Mouse (Mus musculus): ENCODE results near the gene Casp9. TPM values are rescaled to one million over a fixed set of nuclear protein-coding genes. Genes with fewer than 3 reads are reported as not detected.

Gene Casp9
- polyA plus RNA-seq, 1 experiment from 2014 or later = 18.6 TPM

DNA sequence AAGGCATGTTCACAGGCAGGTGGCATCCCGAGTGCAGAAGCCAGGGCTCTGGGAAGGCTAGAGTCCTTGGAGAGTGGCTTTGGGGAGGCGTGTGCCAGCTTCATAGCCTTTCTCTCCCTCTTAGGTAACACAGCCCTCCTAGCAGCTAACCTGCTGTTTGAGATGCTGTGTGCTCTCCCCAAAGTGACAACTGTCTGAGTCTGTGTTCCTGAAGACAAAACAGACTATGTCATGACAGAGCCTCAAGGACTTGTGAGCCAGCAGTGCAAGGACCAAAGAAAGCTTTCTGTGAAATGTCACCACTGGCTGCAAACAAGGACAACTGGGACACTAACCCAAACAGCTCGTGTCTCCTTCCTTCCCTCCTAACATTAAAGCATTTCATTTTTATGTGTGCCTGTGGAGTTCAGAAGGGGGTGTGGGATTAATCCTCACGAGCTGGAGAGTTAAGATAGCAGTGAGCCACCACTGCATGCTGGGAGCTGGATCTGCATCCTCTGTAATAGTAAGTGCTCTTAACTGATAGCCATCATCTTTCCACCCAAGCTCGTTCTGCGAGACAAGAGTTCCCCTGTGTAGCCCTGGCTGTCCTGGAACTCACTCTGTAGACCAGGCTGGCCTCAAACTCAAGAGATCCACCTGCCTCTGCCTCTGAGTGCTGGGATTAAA, 34.4 kb upstream of the Casp9 start:
- no peaks in the 10 kb centered on the region for H3K4me1 ChIP-seq (ENCODE audit: control insufficient read depth, insufficient read depth, low read length)
- no peak for DNase-seq (ENCODE audit: low spot score, missing footprints)
- no peak overlapping the region for H3K4me3 ChIP-seq (ENCODE audit: low read depth, low read length)
- H3K27ac ChIP-seq (ENCODE audit: low read depth, low read length) = no peak overlapping the region
- ATAC-seq (ENCODE audit: low FRiP score) = no peak
- H3K9ac ChIP-seq (ENCODE audit: low read length) = no peak overlapping the region
- no peaks in the 10 kb centered on the region for H3K9me3 ChIP-seq (ENCODE audit: control insufficient read depth, low read length)
- WGBS = 77% methylated on average over 6 of the region's 6 CpGs
- no peak overlapping the region for H3K4me2 ChIP-seq
- peaks cover 7% of the 10 kb centered on the region for H3K36me3 ChIP-seq (ENCODE audit: control insufficient read depth, insufficient read depth, low read length)
- H3K27me3 ChIP-seq (ENCODE audit: control insufficient read depth, insufficient read depth, low read length) = no peaks in the 10 kb centered on the region

DNA sequence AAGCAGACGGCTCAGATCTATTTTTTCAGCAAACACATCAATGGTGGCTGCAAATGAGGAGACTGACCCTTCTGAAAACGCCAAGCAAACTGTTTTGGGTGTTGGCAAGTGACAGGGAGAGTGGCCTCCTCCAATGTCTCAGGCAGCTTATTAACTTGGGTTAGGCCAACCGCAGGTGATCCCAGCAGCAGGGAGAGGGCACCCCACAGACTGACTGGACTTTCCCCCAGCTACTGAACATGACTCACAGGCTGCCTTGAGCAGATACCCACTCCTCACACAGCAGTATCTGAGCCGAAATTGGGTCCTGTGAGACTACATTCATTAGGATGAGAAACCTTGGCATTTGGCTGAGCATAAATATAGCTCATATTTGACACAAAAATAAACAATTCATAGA, 32.5 kb upstream of the Casp9 start:
- no peak overlapping the region for H3K27ac ChIP-seq (ENCODE audit: low read depth, low read length)

DNA sequence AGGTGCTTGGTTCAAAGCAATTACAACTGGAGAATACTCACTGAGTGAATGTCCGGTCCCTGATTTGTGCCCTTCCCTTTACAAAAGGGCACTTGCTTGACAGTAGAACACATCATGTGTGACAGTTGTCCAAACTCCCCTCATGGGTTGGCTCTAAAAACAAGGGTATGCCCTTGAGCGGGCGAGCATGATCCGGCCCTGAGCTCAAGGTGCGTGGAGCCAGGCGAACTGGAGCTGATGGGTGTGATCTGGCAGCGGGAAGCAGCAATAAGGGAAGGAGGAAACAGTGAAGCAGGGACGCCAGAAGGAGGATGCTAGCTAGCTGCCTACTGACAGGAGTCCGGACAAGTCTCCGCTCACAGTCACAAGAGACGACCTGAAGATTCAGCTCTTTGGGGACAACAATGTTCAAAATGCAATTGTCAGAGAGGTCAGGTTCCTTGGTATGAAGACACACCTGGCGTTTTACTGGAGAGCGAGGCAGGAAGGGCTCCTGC, 31.3 kb upstream of the Casp9 start:
- H3K9ac ChIP-seq (ENCODE audit: low read length) = no peak overlapping the region
- H3K27ac ChIP-seq (ENCODE audit: low read depth, low read length) = no peak overlapping the region
- no peak overlapping the region for H3K4me3 ChIP-seq (ENCODE audit: low read depth, low read length)
- no peaks in the 10 kb centered on the region for H3K4me1 ChIP-seq (ENCODE audit: control insufficient read depth, insufficient read depth, low read length)
- no peak overlapping the region for H3K4me2 ChIP-seq
- DNase-seq (ENCODE audit: low spot score, missing footprints) (no peak), ATAC-seq (ENCODE audit: low FRiP score) (no peak)
- no peaks in the 10 kb centered on the region for H3K27me3 ChIP-seq (ENCODE audit: control insufficient read depth, insufficient read depth, low read length)
- H3K9me3 ChIP-seq (ENCODE audit: control insufficient read depth, low read length) = no peaks in the 10 kb centered on the region
- 93% methylated on average over 13 of the region's 13 CpGs for WGBS
- peaks cover 8% of the 10 kb centered on the region for H3K36me3 ChIP-seq (ENCODE audit: control insufficient read depth, insufficient read depth, low read length)

More for the DNA sequence above, 32.5 kb upstream of the Casp9 start:
- 88% methylated on average over 4 of the region's 4 CpGs for WGBS
- H3K4me1 ChIP-seq (ENCODE audit: control insufficient read depth, insufficient read depth, low read length) = no peaks in the 10 kb centered on the region
- H3K9me3 ChIP-seq (ENCODE audit: control insufficient read depth, low read length) = no peaks in the 10 kb centered on the region
- H3K9ac ChIP-seq (ENCODE audit: low read length) = no peak overlapping the region
- H3K36me3 ChIP-seq (ENCODE audit: control insufficient read depth, insufficient read depth, low read length) = peaks cover 7% of the 10 kb centered on the region
- no peaks in the 10 kb centered on the region for H3K27me3 ChIP-seq (ENCODE audit: control insufficient read depth, insufficient read depth, low read length)
- DNase-seq (ENCODE audit: low spot score, missing footprints) = no peak
- ATAC-seq (ENCODE audit: low FRiP score) = no peak
- H3K4me2 ChIP-seq = no peak overlapping the region
- no peak overlapping the region for H3K4me3 ChIP-seq (ENCODE audit: low read depth, low read length)

DNA sequence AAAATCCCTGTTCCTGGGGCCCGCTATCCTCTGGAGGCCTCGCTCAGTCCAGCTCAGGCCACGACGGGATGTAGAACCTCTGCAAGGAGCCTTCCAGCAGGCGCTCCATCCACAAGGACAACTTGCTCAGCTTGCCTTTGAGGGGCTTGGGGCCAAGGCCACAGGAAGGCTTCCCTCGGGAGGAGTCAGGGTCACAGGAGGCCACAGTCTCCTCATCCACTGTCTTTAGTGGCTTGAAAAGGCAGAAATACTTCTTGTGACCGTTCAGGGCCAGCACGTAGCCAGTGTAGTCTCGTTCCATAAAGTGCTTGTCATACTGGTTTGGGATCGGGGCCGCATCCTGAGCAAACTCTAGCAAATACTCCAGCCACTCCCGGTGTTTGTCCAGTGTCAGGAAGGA, 29.9 kb upstream of the Casp9 start:
- ATAC-seq (ENCODE audit: low FRiP score) = no peak
- no peaks in the 10 kb centered on the region for H3K9me3 ChIP-seq (ENCODE audit: control insufficient read depth, low read length)
- H3K4me2 ChIP-seq = no peak overlapping the region
- H3K4me3 ChIP-seq (ENCODE audit: low read depth, low read length) = no peak overlapping the region
- no peak for DNase-seq (ENCODE audit: low spot score, missing footprints)
- H3K9ac ChIP-seq (ENCODE audit: low read length) = no peak overlapping the region
- WGBS = 94% methylated on average over 12 of the region's 12 CpGs
- no peak overlapping the region for H3K27ac ChIP-seq (ENCODE audit: low read depth, low read length)
- no peaks in the 10 kb centered on the region for H3K4me1 ChIP-seq (ENCODE audit: control insufficient read depth, insufficient read depth, low read length)
- H3K36me3 ChIP-seq (ENCODE audit: control insufficient read depth, insufficient read depth, low read length) = peaks cover 12% of the 10 kb centered on the region
- no peaks in the 10 kb centered on the region for H3K27me3 ChIP-seq (ENCODE audit: control insufficient read depth, insufficient read depth, low read length)

DNA sequence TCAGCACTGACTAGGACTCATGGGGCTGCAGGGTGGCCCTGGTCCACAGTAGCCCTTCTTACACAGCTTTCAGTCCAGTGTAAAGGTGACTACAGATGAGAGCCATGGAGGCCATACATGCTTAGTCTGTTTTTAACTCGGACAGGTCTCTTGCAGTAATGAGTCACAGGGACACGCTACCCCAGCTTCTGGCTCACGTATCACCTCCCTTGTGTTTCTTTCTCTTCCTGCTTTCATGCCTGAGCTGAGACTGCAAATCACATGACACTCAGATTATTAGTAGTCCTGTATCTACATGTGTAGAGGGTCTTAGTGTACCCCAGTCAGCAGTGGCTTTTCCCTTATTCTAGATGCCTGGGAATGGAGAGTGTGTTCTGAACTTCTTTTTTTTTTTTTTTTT, 28.4 kb upstream of the Casp9 start:
- H3K27me3 ChIP-seq (ENCODE audit: control insufficient read depth, insufficient read depth, low read length) = no peaks in the 10 kb centered on the region
- H3K9me3 ChIP-seq (ENCODE audit: control insufficient read depth, low read length) = no peaks in the 10 kb centered on the region
- H3K4me2 ChIP-seq = no peak overlapping the region
- 93% methylated on average over 3 of the region's 3 CpGs for WGBS
- H3K4me3 ChIP-seq (ENCODE audit: low read depth, low read length) = no peak overlapping the region
- H3K36me3 ChIP-seq (ENCODE audit: control insufficient read depth, insufficient read depth, low read length) = peaks cover 16% of the 10 kb centered on the region
- DNase-seq (ENCODE audit: low spot score, missing footprints) (no peak), ATAC-seq (ENCODE audit: low FRiP score) (no peak)
- H3K4me1 ChIP-seq (ENCODE audit: control insufficient read depth, insufficient read depth, low read length) = no peaks in the 10 kb centered on the region
- no peak overlapping the region for H3K9ac ChIP-seq (ENCODE audit: low read length)
- no peak overlapping the region for H3K27ac ChIP-seq (ENCODE audit: low read depth, low read length)

DNA sequence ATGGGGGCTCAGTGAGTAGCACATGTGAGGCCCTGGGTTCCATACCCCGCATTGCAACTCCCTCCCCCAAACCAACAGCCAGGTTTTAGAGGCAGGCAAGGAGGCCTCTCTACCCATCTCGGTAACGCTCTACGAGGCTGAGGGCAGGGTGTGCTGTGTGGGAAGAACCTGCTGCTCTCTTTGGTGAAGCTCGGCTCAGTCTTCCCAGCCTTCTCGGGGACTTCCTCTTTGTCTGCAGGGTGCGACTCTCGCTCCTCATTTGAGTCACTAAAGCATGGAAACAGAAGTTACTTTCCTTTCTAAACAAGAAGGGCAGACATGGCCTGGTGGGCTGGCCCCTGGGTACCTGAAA, 27.1 kb upstream of the Casp9 start:
- 93% methylated on average over 8 of the region's 8 CpGs for WGBS
- no peak overlapping the region for H3K27ac ChIP-seq (ENCODE audit: low read depth, low read length)
- H3K36me3 ChIP-seq (ENCODE audit: control insufficient read depth, insufficient read depth, low read length) = peaks cover 25% of the 10 kb centered on the region
- no peak overlapping the region for H3K4me2 ChIP-seq
- no peaks in the 10 kb centered on the region for H3K27me3 ChIP-seq (ENCODE audit: control insufficient read depth, insufficient read depth, low read length)
- ATAC-seq (ENCODE audit: low FRiP score) = no peak
- H3K4me1 ChIP-seq (ENCODE audit: control insufficient read depth, insufficient read depth, low read length) = no peaks in the 10 kb centered on the region
- no peak overlapping the region for H3K4me3 ChIP-seq (ENCODE audit: low read depth, low read length)
- no peak for DNase-seq (ENCODE audit: low spot score, missing footprints)
- no peak overlapping the region for H3K9ac ChIP-seq (ENCODE audit: low read length)
- H3K9me3 ChIP-seq (ENCODE audit: control insufficient read depth, low read length) = no peaks in the 10 kb centered on the region

DNA sequence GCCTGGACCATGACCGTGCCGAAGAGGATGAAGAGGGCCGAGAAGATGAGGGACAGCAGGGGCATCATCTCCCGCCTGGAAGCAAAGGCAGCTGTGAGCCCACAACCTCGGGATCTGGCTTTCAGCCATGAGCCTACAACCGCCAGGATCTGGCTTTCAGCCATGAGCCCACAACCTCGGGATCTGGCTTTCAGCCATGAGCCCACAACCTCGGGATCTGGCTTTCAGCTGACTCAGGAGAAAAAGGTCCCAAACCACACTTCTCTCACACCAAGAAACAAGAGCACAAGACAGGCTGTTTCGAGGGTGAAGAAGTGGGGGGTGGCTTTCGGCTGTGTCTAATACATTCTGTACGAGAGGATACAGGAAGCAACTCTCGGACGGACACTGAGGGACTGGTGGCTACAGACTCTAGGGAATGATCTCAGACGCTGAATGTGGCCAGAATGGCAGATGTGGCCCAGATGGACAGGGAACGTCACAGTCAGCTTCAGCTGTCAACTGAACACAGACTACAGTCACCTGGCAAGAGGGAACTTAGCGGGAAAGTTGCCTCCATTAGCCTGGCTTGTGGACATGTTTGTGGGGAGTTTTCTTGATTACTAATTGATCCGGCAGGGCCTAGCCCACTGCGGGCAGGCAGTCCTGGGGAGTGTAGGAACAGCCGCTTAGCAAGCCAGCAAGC, 26.6 kb upstream of the Casp9 start:
- no peak for DNase-seq (ENCODE audit: low spot score, missing footprints)

DNA sequence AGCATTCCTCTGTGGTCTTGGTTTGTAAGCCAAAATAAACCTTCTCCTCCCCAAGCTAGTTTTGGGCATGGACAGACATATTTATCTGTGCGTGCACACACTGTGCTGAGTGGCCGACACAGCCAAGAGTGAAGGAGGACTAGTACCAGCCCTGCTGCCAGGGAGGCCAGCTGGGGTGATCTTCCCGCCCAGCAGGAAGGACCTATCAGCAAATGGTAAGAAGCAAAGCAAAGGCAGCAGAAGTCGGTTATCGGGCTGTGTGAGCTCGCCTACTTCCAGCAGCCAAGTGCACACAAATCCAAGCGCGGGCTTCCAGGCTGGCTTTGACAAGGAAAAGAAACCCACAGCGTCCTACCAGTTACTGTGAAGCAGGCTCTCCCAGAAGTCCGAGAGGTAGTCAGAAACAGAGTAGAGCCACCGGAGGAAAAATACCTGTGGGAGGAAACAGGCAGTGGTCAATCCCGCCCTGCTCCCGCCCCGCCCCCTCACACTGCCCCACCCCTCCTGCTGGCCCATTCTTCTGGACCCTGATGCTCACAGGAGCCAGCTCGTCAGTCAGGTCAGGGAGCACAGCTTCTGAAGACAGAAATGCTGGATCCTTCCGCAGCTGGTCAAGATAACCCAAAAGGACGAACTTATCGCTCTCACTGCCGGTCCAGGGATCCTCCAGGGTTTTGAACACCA, 25.9 kb upstream of the Casp9 start:
- Histone ChIP-seq H3K4me3 (ENCODE audit: low read depth, low read length) (no peak overlapping the region), H3K9ac (ENCODE audit: low read length) (no peak overlapping the region), H3K27me3 (ENCODE audit: control insufficient read depth, insufficient read depth, low read length) (no peaks in the 10 kb centered on the region), H3K9me3 (ENCODE audit: control insufficient read depth, low read length) (no peaks in the 10 kb centered on the region), H3K27ac (ENCODE audit: low read depth, low read length) (no peak overlapping the region), H3K36me3 (ENCODE audit: control insufficient read depth, insufficient read depth, low read length) (peaks cover 26% of the 10 kb centered on the region), H3K4me1 (ENCODE audit: control insufficient read depth, insufficient read depth, low read length) (no peaks in the 10 kb centered on the region), H3K4me2 (no peak overlapping the region)
- 78% methylated on average over 19 of the region's 19 CpGs for WGBS
- no peak for DNase-seq (ENCODE audit: low spot score, missing footprints)
- no peak for ATAC-seq (ENCODE audit: low FRiP score)

More for the DNA sequence above, 26.6 kb upstream of the Casp9 start:
- no peak overlapping the region for H3K27ac ChIP-seq (ENCODE audit: low read depth, low read length)
- H3K27me3 ChIP-seq (ENCODE audit: control insufficient read depth, insufficient read depth, low read length) = no peaks in the 10 kb centered on the region
- H3K4me2 ChIP-seq = no peak overlapping the region
- no peaks in the 10 kb centered on the region for H3K4me1 ChIP-seq (ENCODE audit: control insufficient read depth, insufficient read depth, low read length)
- H3K9ac ChIP-seq (ENCODE audit: low read length) = no peak overlapping the region
- peaks cover 25% of the 10 kb centered on the region for H3K36me3 ChIP-seq (ENCODE audit: control insufficient read depth, insufficient read depth, low read length)
- H3K4me3 ChIP-seq (ENCODE audit: low read depth, low read length) = no peak overlapping the region
- WGBS = 81% methylated on average over 19 of the region's 19 CpGs
- ATAC-seq (ENCODE audit: low FRiP score) = no peak
- no peaks in the 10 kb centered on the region for H3K9me3 ChIP-seq (ENCODE audit: control insufficient read depth, low read length)

DNA sequence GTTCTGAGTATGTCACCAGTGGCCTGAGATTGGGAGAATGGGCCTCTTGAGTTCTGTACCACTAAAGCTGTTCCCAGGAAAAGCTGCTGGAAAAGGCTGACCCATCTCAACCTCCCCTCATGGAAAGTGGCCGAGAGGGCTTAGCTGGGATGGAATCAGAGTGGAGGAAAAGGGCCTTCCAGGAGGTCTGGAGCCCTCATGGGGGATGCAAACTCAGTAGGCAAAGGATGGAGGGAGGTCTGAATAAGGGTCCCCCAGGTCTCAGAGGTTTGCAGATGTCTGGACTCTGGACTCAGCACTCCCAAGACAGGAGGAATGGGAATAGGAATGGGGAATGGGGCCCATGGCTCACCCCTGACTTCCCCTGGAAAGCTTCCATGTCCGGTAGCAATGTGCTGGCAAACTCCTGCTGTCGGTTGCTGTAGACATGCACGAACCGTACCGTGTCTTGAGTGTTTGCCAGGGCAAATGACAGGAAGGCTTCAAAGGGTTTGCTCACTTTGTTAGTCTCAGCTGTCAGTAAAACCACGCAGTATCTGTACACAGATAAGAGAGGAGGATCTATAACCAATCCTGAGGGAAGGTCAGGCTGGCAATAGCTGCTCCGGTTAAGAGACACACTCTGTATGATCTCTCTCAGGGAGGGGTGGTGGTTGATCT, 23.8 kb upstream of the Casp9 start:
- H3K9ac ChIP-seq (ENCODE audit: low read length) = no peak overlapping the region
- ATAC-seq (ENCODE audit: low FRiP score) (no peak), DNase-seq (ENCODE audit: low spot score, missing footprints) (no peak)
- H3K27ac ChIP-seq (ENCODE audit: low read depth, low read length) = no peak overlapping the region
- no peak overlapping the region for H3K4me2 ChIP-seq
- H3K27me3 ChIP-seq (ENCODE audit: control insufficient read depth, insufficient read depth, low read length) = no peaks in the 10 kb centered on the region
- no peaks in the 10 kb centered on the region for H3K9me3 ChIP-seq (ENCODE audit: control insufficient read depth, low read length)
- 95% methylated on average over 8 of the region's 8 CpGs for WGBS
- H3K4me1 ChIP-seq (ENCODE audit: control insufficient read depth, insufficient read depth, low read length) = no peaks in the 10 kb centered on the region
- no peak overlapping the region for H3K4me3 ChIP-seq (ENCODE audit: low read depth, low read length)
- peaks cover 20% of the 10 kb centered on the region; the same call in 1 of the 2 replicates for H3K36me3 ChIP-seq (ENCODE audit: control insufficient read depth, insufficient read depth, low read length)
